Mouse (Mus musculus) retina, postnatal 1 day (tissue): ENCODE measurements at regions not wholly inside any gene's neighbourhood (a gene's known extent, or its start where the extent isn't known, plus 50 kb on each side); places are given as distances from the start of the nearest gene placed in this dataset.
A peak's percentile ranks its signal among the peaks of the same experiment; 100 is the strongest.
"Not testable (repeated sequence)": the region's sequence is repeated elsewhere in the genome, so short reads cannot be mapped to it uniquely, and the experiment has no call there.

Experiments
- DNase-seq: peaks from one replicate; pipeline ENCODE4 v3.0.0-alpha.2; 2012

DNA sequence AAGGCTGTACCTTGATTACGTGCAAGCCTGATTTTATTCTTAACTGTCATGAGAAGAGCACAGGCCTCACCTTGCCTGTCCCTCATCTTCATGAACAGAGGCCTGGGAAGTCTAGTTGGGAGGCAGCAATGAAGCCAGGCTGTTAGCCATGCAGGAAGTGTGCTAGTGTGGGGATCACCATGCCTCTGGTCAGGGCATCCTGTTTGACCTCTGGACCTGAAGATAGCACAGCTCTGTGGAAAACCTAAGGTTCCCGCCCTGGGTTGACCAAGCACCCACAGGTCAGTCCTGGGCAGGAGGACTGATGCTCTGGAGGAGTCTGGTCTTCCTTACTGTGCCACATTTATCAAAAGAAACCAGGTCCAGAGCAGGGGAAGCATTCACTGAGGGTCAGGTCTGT is 157.6 kb downstream of the Gm906 start:
- no peak for DNase-seq

DNA sequence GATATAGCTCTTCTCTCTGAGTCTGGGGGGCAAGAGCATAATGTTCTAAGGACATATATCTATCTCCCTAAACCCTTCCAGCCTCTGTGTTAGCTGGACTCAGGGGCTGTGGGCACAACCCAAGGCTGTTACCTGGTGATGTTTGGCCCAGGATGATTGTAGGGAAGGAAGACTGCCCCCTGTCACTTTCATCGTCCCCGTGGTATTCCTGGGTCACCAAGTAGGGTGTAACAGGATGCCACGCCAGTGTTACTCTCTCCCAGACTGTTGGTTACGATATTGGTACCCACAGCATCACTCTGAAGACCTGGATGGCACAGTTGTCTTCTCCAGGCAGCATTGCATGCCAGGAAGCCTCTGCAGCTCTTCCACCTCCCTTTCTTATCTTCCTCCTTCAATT is 185.3 kb downstream of the Gm906 start:
- no peak for DNase-seq

DNA sequence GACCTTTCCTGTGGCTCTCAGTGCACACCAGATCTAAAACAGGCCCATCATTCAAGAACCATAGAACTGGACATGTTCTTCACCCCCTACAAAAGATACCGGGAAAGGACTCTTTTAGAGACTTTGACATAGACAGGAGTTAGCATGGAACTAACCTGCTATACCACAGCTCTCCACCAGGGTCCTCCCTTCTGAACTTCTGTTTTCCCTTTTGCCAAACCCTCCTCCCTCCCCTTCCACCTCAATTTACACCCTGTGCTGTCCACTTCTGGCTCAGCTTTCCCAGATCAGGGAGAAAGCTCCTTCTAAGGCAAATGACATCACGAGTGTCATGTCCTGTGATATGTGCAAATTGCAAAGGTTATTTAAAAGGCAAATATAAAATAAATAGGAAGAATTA is 185.7 kb downstream of the Gm906 start:
- not testable (repeated sequence) for DNase-seq

DNA sequence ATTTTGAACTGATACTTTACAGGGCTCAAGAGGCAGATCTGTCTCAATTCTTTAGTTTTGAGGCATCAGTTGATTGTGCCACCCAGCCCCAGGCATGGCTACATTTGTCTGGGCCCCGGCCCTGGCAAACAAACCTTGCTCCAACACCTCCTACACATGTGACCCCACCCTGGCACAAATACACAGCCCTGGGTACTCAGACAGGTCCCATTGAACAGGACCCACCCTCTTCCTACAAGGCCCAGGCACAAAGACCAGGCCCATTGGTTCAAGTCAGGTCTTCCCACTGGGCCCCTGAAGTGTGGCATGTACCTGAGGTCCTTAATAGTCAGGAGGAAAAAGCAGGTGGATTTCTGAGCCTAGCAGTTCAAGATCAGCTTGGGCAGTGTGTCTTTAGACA is 190.4 kb downstream of the Gm906 start:
- DNase-seq: not testable (repeated sequence)

DNA sequence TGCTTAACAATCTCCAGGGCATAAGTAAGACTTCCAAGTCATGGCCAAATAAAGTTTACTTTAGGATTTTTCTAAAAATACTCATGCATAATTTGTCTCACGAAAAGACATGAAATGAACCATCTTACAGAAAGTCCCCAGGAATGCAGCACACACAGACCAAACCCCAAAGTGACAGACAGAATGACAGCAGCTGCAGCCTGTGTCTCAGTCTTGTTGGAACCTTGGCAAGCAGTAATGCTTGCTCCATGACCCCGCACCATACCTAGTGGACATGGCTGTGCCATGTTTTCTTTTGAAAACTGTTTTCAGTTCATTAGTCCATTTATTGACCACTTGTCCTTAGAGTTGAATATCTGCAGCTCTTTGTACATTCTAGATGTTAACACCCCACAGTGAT is 191.1 kb downstream of the Gm906 start:
- DNase-seq: not testable (repeated sequence)

DNA sequence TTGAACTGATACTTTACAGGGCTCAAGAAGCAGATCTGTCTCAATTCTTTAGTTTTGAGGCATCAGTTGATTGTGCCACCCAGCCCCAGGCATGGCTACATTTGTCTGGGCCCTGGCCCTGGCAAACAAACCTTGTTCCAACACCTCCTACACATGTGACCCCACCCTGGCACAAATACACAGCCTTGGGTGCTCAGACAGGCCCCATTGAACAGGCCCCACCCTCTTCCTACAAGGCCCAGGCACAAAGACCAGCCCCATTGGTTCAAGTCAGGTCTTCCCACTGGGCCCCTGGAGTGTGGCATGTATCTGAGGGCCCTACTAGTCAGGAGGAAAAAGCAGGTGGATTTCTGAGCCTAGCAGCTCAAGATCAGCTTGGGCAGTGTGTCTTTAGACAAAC is 198.4 kb downstream of the Gm906 start:
- DNase-seq: not testable (repeated sequence)

DNA sequence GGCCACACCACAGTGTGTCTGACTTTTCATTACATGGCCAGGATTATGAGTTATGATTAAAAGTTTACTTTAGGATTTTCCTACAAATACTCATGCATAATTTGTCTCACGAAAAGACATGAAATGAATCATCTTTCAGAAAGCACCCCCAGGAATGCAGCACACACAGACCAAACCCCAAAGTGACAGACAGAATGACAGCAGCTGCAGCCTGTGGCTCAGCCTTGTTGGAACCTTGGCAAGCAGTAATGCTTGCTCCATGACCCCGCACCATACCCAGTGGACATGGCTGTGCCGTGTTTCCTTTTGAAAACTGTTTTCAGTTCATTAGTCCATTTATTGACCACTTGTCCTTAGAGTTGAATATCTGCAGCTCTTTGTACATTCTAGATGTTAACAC is 199.0 kb downstream of the Gm906 start:
- not testable (repeated sequence) for DNase-seq

DNA sequence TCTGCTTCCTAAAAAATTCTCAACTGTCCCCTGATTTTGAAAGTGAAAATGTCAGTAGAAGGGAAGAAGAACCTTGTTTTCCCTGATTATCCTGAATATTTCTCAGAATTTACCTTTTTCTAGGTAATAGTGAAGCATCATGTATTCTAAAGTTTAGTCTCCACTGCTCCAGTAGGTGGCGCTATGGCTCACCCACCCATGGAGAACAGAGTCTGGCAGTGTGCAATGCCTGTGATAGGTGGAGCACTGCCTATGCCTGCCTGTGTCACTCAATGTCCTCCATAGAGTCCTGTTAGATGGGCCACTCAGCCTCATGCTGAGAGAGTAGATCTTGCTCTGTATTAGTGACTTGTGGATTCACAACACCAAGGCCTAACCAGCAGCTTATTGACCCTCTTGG is 218.4 kb downstream of the Gm906 start:
- peak; percentile 4 for DNase-seq

DNA sequence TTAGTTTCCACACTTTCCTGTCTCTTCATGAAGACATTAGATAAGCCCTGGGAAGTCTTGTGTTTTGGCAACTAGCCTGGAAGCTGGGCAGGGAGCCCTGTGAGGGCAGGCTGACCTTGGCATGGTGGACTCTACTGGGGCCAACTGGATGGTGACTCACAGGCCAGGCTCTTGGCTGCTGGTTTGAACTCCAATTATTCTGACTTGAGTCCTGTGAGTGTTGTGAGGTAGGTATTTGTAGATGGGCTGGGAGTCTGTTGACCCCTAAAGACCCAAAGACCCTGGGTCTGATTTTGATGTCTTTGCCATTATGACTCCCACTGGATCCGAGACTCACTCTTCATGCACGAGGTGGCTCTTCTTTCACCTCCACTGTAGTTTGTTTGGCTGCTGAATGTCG is 208.9 kb upstream of the Gm30302 start:
- not testable (repeated sequence) for DNase-seq

DNA sequence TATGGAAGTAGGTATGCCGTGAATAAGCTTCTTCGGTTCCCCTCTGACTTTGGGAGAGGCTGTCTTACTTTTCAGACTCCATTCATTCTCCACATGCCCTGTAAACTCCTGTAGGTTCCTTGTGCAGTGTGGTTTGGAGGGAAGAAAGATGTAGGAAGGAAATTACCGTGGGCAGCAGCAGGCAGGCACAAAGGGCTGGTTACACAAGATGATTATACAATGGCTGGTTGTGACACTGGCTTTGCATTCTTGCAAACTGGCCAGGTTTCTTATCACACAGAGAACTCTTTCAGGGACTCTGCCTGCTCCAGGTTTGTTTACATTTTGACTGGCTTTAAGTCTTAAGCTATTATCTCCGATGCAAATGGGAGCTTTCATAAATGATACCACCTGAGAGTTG is 167.3 kb upstream of the Gm30302 start:
- DNase-seq: not testable (repeated sequence)

DNA sequence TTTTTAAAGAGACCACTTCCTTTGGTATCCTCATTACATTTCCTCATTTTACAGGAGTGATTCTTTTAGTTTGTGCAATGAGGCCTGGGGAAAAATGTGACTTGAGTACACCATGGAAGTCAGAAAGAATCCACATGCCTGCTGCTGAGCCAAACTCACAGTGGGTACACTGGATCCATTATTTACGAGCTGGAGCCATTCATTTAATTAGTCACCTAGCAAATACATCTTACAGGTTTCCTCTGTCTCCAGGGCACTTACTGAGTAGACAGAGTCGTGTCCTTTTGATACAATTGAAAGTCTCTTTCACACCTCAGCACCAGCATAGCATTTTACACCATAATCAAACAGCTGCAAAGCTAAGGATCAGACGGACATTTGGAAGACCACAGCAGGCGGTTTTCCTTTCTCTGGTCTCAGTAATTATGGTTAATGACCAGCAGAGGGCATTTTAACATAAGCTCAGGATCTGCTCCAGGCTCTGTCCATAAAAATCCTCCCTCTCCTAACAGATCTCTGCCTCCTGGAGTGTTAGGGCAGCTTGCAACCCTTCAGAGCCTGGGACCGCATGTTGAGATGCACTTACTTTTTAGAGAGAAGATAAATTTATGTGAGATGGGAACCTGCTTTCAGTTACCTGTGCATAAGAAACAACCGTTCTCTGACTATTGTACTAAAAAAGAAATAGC is 159.3 kb upstream of the Gm30302 start:
- DNase-seq: peak; percentile 22

DNA sequence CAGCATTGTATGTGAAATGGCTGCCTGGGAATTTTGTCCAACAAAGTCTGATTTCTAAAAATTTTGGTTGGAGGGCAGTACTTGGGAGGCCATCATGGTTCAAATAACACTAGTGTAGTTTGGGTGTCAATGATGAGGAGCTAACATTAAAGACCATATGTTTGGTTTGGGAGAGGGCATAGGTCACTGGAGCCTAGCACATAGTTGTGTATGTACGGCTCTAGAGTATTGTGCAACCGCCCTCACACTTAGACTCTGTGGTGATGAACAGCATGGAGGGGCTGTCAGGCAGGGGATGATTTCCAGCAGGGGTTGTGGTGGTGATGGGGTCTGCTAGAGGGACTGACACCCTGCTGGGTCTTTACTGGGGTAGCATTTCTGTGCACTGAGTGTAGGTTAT is 117.0 kb upstream of the Gm30302 start:
- no peak for DNase-seq
